Mouse (Mus musculus): ENCODE data around the gene Cfap161.

GRCm38 (mm10) chr7:83780881-83781280 is 13.8 kb downstream of the Cfap161 start:
- TF ChIP-seq CTCF (IDR thresholded peaks at IDR 0.05; ENCODE audit: low read depth, low read length) (no peak), POLR2A (IDR thresholded peaks at IDR 0.05; ENCODE audit: borderline replicate concordance, low read depth, low read length) (no peak)
